Mouse (Mus musculus): ENCODE data around the gene Mcpt4. TPM values are rescaled to one million over a fixed set of nuclear protein-coding genes. Genes with fewer than 3 reads are reported as not detected.

Mcpt4 gene
- total RNA-seq, 2 experiments from 2014 or later, result 0.35 TPM; not detected in 1

Small RNAs within 50 kb of the gene (microRNA-seq; reads per million reads assigned to microRNA genes)
- 0 reads per million in 2 experiments for gene Mir6949

Other genes starting within 250 kb of the Mcpt4 start
- gene Nfatc4, start 239.2 kb downstream of the Mcpt4 start, total RNA-seq (2021), result 1 to 10 TPM; 1.2 to 1.9 TPM
- gene Nynrin, start 208.3 kb downstream of the Mcpt4 start, total RNA-seq (2021), result 1 to 10 TPM; 6.7 to 7.3 TPM
- under 1 TPM; 0.37 to 0.43 TPM for gene Cbln3, start 177.9 kb downstream of the Mcpt4 start, total RNA-seq (2021)
- 10 to 100 TPM; 10.6 to 11.7 TPM for gene Khnyn, start 177.4 kb downstream of the Mcpt4 start, total RNA-seq (2021)
- gene Sdr39u1, start 162.0 kb downstream of the Mcpt4 start, total RNA-seq (2021), result 10 to 100 TPM; 68.5 to 70.7 TPM
- gene Cma1, start 117.6 kb downstream of the Mcpt4 start, total RNA-seq (2021), result under 1 TPM; 0.42 to 0.96 TPM
- not detected for gene Cma2, start 111.3 kb downstream of the Mcpt4 start, total RNA-seq (2021)
- not detected for gene Mcpt1, start 44.3 kb downstream of the Mcpt4 start, total RNA-seq (2021)
- not detected for gene Mcpt9, start 31.8 kb downstream of the Mcpt4 start, total RNA-seq (2021)
- not detected for gene Mcpt2, start 20.3 kb downstream of the Mcpt4 start, total RNA-seq (2021)
- gene Mcpt8, start 23.0 kb upstream of the Mcpt4 start, total RNA-seq (2021), result not detected
- gene Ctsg, start 40.3 kb upstream of the Mcpt4 start, total RNA-seq (2021), result not detected
- not detected for gene Gzme, start 58.3 kb upstream of the Mcpt4 start, total RNA-seq (2021)
- not detected for gene Gzmd, start 70.3 kb upstream of the Mcpt4 start, total RNA-seq (2021)
- gene Gzmg, start 97.3 kb upstream of the Mcpt4 start, total RNA-seq (2021), result not detected
- not detected for gene Gzmn, start 112.3 kb upstream of the Mcpt4 start, total RNA-seq (2021)
- not detected for gene Gzmf, start 149.1 kb upstream of the Mcpt4 start, total RNA-seq (2021)
- not detected for gene Gzmc, start 172.3 kb upstream of the Mcpt4 start, total RNA-seq (2021)
- not detected for gene Gzmb, start 199.9 kb upstream of the Mcpt4 start, total RNA-seq (2021)

Data from layer of hippocampus, postnatal 36 days (tissue).